Mouse (Mus musculus): ENCODE data around the gene Rab36. TPM values are rescaled to one million over a fixed set of nuclear protein-coding genes. Genes with fewer than 3 reads are reported as not detected.

The Rab36 gene
- polyA plus RNA-seq (2016; fragmentation: Nextera tagmentation; extraction: Ambion mirVana), result 8.9 and 10.6 TPM in 2 replicates

- no peaks in the 10 kb centered on the region for H3K36me3 ChIP-seq
- H3K9ac ChIP-seq, result peak within 1 kb of the TSS; percentile 47
- H3K4me2 ChIP-seq (replicated peaks), result peak within 1 kb of the TSS; percentile 76
- H3K4me3 ChIP-seq, result peak within 1 kb of the TSS; percentile 39
- H3K27me3 ChIP-seq (replicated peaks), result no peaks in the 10 kb centered on the region
- under 1% methylated on average over 36 of the region's 36 CpGs for WGBS
- peak within 1 kb of the TSS; percentile 72; the same call in 1 of the 2 replicates for H3K27ac ChIP-seq
- ATAC-seq (ENCODE audit: low FRiP score, low read depth), result peak; percentile 96
- peaks cover 31% of the 10 kb centered on the region for H3K4me1 ChIP-seq
- H3K9me3 ChIP-seq, result no peaks in the 10 kb centered on the region
Observed at GRCm38 (mm10) chr10:75036883-75037379, at the start of gene Rab36. Gene Rab36, plus strand, starts transcription at chr10:75037058.

GRCm38 (mm10) chr10:74987698-74988470 lies 49.0 kb upstream of the Rab36 start:
- 81% methylated on average over 14 of the region's 14 CpGs for WGBS
- 0 out of 2 replicates have a peak, but pooled peaks cover 6% of the 10 kb centered on the region for H3K9me3 ChIP-seq
- H3K27me3 ChIP-seq (replicated peaks), result no peaks in the 10 kb centered on the region
- ATAC-seq (ENCODE audit: low FRiP score, low read depth), result no peak
- H3K27ac ChIP-seq, result no peak overlapping the region
- H3K9ac ChIP-seq, result no peak overlapping the region
- H3K4me2 ChIP-seq (replicated peaks), result no peak overlapping the region
- peaks cover 8% of the 10 kb centered on the region for H3K4me1 ChIP-seq
- no peak overlapping the region for H3K4me3 ChIP-seq
- H3K36me3 ChIP-seq, result peaks cover 17% of the 10 kb centered on the region

- Histone ChIP-seq H3K4me2 (replicated peaks) (no peak overlapping the region), H3K9me3 (0 out of 2 replicates have a peak, but pooled peaks cover 6% of the 10 kb centered on the region), H3K36me3 (peaks cover 17% of the 10 kb centered on the region), H3K4me3 (no peak overlapping the region), H3K27me3 (replicated peaks) (no peaks in the 10 kb centered on the region), H3K27ac (no peak overlapping the region), H3K4me1 (peaks cover 19% of the 10 kb centered on the region), H3K9ac (no peak overlapping the region)
- WGBS, result 83% methylated on average over 4 of the region's 4 CpGs
- no peak for ATAC-seq (ENCODE audit: low FRiP score, low read depth)
Observed at GRCm38 (mm10) chr10:74989814-74990213, 47.0 kb upstream of the Rab36 start.

GRCm38 (mm10) chr10:74990584-74991322 lies 46.1 kb upstream of the Rab36 start:
- WGBS, result 50% methylated on average over 26 of the region's 26 CpGs
- peaks cover 29% of the 10 kb centered on the region for H3K4me1 ChIP-seq
- no peak overlapping the region for H3K4me3 ChIP-seq
- no peak overlapping the region for H3K9ac ChIP-seq
- H3K36me3 ChIP-seq, result peaks cover 17% of the 10 kb centered on the region
- 0 out of 2 replicates have a peak, but pooled peaks cover 6% of the 10 kb centered on the region for H3K9me3 ChIP-seq
- ATAC-seq (ENCODE audit: low FRiP score, low read depth), result no peak
- peak overlapping the region; percentile 17 for H3K4me2 ChIP-seq (replicated peaks)
- no peaks in the 10 kb centered on the region for H3K27me3 ChIP-seq (replicated peaks)
- H3K27ac ChIP-seq, result no peak overlapping the region

- peaks cover 45% of the 10 kb centered on the region for H3K4me1 ChIP-seq
- ATAC-seq (ENCODE audit: low FRiP score, low read depth), result peak; percentile 52
- 0 out of 2 replicates have a peak, but pooled peaks cover 6% of the 10 kb centered on the region for H3K9me3 ChIP-seq
- no peak overlapping the region for H3K9ac ChIP-seq
- H3K4me3 ChIP-seq, result 0 out of 2 replicates have a peak overlapping the region, but pooled peaks have one; percentile 5
- WGBS, result 8% methylated on average over 5 of the region's 5 CpGs
- H3K4me2 ChIP-seq (replicated peaks), result peak overlapping the region; percentile 56
- no peak overlapping the region for H3K27ac ChIP-seq
- peaks cover 17% of the 10 kb centered on the region for H3K36me3 ChIP-seq
- H3K27me3 ChIP-seq (replicated peaks), result no peaks in the 10 kb centered on the region
Observed at GRCm38 (mm10) chr10:74994863-74995262, 42.0 kb upstream of the Rab36 start.

GRCm38 (mm10) chr10:74995377-74995776 lies 41.5 kb upstream of the Rab36 start:
- Histone ChIP-seq H3K27ac (no peak overlapping the region), H3K4me1 (peaks cover 49% of the 10 kb centered on the region), H3K9ac (peak overlapping the region; percentile 10; the same call in 1 of the 2 replicates), H3K27me3 (replicated peaks) (no peaks in the 10 kb centered on the region), H3K4me3 (0 out of 2 replicates have a peak overlapping the region, but pooled peaks have one; percentile 5), H3K36me3 (peaks cover 17% of the 10 kb centered on the region), H3K4me2 (replicated peaks) (peak overlapping the region; percentile 56), H3K9me3 (0 out of 2 replicates have a peak, but pooled peaks cover 6% of the 10 kb centered on the region)
- ATAC-seq (ENCODE audit: low FRiP score, low read depth), result peak; percentile 63
- 0% methylated on average over 17 of the region's 17 CpGs for WGBS

- Histone ChIP-seq H3K4me1 (peaks cover 15% of the 10 kb centered on the region; the same call in 1 of the 2 replicates), H3K27me3 (replicated peaks) (no peaks in the 10 kb centered on the region), H3K9me3 (no peaks in the 10 kb centered on the region), H3K27ac (no peak overlapping the region), H3K36me3 (no peaks in the 10 kb centered on the region), H3K4me3 (no peak overlapping the region), H3K4me2 (replicated peaks) (no peak overlapping the region), H3K9ac (no peak overlapping the region)
- no peak for ATAC-seq (ENCODE audit: low FRiP score, low read depth)
- WGBS, result 93% methylated on average over 8 of the region's 8 CpGs
Observed at GRCm38 (mm10) chr10:75001391-75001790, 35.5 kb upstream of the Rab36 start.

GRCm38 (mm10) chr10:75004067-75004466 lies 32.8 kb upstream of the Rab36 start:
- Histone ChIP-seq H3K4me3 (no peak overlapping the region), H3K4me2 (replicated peaks) (no peak overlapping the region), H3K36me3 (no peaks in the 10 kb centered on the region), H3K9ac (no peak overlapping the region), H3K4me1 (peaks cover 25% of the 10 kb centered on the region), H3K9me3 (no peaks in the 10 kb centered on the region), H3K27ac (no peak overlapping the region), H3K27me3 (replicated peaks) (no peaks in the 10 kb centered on the region)
- no peak for ATAC-seq (ENCODE audit: low FRiP score, low read depth)
- 82% methylated on average over 3 of the region's 3 CpGs for WGBS

GRCm38 (mm10) chr10:75006889-75007662 lies 29.8 kb upstream of the Rab36 start:
- H3K27ac ChIP-seq, result no peak overlapping the region

GRCm38 (mm10) chr10:75010704-75011103 lies 26.2 kb upstream of the Rab36 start:
- no peak for ATAC-seq (ENCODE audit: low FRiP score, low read depth)
- 92% methylated on average over 15 of the region's 15 CpGs for WGBS

More at GRCm38 (mm10) chr10:75006889-75007662, 29.8 kb upstream of the Rab36 start:
- Histone ChIP-seq H3K9ac (0 out of 2 replicates have a peak overlapping the region, but pooled peaks have one; percentile 13), H3K4me1 (peaks cover 12% of the 10 kb centered on the region), H3K9me3 (no peaks in the 10 kb centered on the region), H3K27me3 (replicated peaks) (no peaks in the 10 kb centered on the region), H3K4me3 (no peak overlapping the region), H3K4me2 (replicated peaks) (no peak overlapping the region), H3K36me3 (no peaks in the 10 kb centered on the region)
- no peak; the same call in 1 of the 2 replicates for ATAC-seq (ENCODE audit: low FRiP score, low read depth)
- 54% methylated on average over 8 of the region's 8 CpGs for WGBS

GRCm38 (mm10) chr10:75015465-75015864 lies 21.4 kb upstream of the Rab36 start:
- peaks cover 7% of the 10 kb centered on the region; the same call in 1 of the 2 replicates for H3K36me3 ChIP-seq
- no peak overlapping the region for H3K4me2 ChIP-seq (replicated peaks)
- 77% methylated on average over 14 of the region's 14 CpGs for WGBS
- no peak overlapping the region for H3K27ac ChIP-seq
- no peak overlapping the region for H3K4me3 ChIP-seq
- H3K4me1 ChIP-seq, result no peaks in the 10 kb centered on the region
- H3K9ac ChIP-seq, result no peak overlapping the region
- no peaks in the 10 kb centered on the region for H3K27me3 ChIP-seq (replicated peaks)
- no peak for ATAC-seq (ENCODE audit: low FRiP score, low read depth)
- no peaks in the 10 kb centered on the region for H3K9me3 ChIP-seq

More at GRCm38 (mm10) chr10:75010704-75011103, 26.2 kb upstream of the Rab36 start:
- Histone ChIP-seq H3K36me3 (peaks cover 7% of the 10 kb centered on the region; the same call in 1 of the 2 replicates), H3K4me3 (no peak overlapping the region), H3K27ac (no peak overlapping the region), H3K4me1 (peaks cover 12% of the 10 kb centered on the region), H3K9me3 (no peaks in the 10 kb centered on the region), H3K27me3 (replicated peaks) (no peaks in the 10 kb centered on the region), H3K9ac (no peak overlapping the region), H3K4me2 (replicated peaks) (no peak overlapping the region)
